Mouse (Mus musculus) forebrain, embryonic 16.5 days (tissue): ENCODE results near the gene Atp5j. TPM values are rescaled to one million over a fixed set of nuclear protein-coding genes. Genes with fewer than 3 reads are reported as not detected.

Experiments
- polyA plus RNA-seq: library from polyadenylated mRNA; unstranded; fragments of >200 nt; fragmentation: Nextera tagmentation; extraction: Ambion mirVana; gene quantifications from 2 replicates; pipeline ENCODE4 v1.2.1, GENCODE M21; 2015

Atp5j gene
- polyA plus RNA-seq, 1 experiment from 2014 or later: 648 TPM

Other genes starting within 250 kb of the Atp5j start
- 32.5 and 34.2 TPM in 2 replicates for gene Mrpl39, start 99.9 kb downstream of the Atp5j start, polyA plus RNA-seq
- gene Jam2, start 61.5 kb downstream of the Atp5j start, polyA plus RNA-seq: 15.8 and 18.0 TPM in 2 replicates
- gene Gabpa, start 700 bp downstream of the Atp5j start, polyA plus RNA-seq: 26.7 and 33.0 TPM in 2 replicates